Mouse (Mus musculus) spleen, adult 12 weeks (tissue): Measurements from ENCODE around the gene Hdgf.

Source experiments
- DNase-seq: peaks from one replicate; pipeline ENCODE4 v3.0.0; 2022; ENCODE audit warnings: low spot score

Hdgf gene

DNA sequence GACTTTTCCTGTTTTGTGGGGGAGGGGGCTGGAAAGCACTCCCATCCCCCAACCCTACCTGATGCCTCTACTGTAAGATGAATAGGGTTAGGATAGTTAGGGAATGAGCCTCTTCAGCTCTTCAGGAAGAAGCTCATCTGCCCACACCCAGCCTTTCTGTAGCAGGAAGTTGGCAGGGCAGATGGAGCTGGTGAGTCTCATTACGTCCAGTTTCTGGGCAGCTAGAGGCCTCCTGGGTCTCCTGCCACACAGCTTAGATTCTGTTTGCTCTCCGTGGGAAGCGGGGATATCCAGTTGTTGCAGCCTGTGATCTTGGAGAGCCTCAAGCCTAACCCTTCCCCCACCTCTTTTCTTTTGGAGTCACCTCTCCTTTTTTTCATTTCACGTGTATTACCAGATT is 3.8 kb downstream of the Hdgf start:
- no peak for DNase-seq

DNA sequence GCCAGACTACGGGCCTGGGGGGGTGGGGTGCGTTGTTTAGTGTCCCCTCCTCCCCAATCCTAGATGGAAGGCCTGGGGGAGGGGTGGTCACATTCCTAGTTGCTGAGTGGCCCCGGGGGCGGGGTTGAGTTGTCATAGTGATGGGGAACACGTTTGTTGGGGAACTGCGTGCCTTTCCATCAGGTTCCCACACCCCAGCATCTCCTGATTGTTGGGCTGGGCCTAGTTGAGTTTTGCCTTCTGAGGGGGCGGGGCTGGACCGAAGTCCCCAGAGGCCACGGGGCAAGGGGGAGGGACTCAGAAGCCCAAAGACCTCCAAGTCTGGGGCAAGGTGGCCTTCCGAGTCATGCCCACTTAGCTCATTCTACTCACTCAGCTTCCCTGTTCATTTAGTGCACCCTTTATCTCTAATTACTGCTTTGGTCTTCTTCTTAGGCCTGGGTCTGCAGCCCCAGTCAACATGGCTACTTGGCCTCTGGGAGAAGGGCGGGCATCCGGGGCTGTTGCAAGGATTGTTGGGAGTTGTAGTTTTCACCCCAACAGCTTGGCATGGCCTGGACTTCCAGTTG is 4.5 kb downstream of the Hdgf start:
- DNase-seq, result no peak

DNA sequence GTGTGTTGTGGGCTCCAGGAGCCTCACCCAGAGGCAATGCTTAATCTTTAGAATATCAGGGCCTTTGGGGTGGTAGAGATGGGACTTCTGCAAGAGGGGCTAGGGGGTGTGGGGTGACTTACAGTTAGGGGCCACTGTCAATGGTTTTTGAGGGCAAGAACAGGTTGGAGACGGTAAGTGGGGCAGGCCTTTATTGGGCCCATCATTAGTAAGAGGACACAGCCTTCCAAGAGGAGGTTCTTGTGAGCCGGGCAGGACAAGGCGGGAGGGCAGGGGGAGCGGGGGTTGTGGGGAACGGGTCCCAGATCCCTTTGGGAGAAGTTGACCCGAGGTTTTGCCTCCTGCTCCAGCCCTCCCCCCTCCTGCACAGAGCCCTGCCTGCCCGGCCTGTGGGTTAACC is 7.4 kb downstream of the Hdgf start:
- DNase-seq, result no peak

DNA sequence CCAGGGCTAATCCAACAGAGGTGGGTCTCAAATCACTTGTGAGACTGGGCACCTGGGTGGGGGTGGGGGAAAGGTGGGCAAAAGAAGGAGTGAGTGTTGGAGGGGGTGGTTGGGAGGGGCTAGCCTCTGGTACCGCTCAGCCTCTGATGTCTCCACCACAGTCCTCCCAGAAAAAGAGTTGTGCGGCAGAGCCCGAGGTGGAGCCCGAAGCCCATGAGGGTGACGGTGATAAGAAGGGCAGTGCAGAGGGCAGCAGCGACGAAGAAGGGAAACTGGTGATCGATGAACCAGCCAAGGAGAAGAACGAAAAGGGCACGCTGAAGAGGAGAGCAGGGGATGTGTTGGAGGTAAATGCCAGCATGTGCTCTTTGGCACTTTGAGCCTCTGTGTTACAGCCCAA is 7.8 kb downstream of the Hdgf start:
- no peak for DNase-seq

DNA sequence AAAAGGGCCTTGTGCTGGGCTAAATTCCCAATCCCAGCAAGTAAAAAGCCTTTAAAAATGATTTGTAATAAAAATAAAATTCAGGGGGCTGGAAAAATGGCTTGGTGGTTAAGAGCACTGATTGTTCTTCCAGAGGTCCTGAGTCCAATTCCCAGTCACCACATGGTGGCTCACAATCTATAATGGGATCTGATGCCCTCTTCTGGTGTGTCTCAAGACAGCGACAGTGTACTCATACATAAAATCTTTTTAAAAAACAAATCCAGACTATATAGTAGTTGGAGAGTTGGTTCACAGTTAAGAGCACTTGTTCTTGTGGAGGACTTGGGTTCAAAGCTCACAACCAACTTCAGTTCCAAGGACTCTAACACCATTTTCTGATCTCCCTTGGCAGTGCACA is 10.9 kb downstream of the Hdgf start:
- DNase-seq, result no peak

DNA sequence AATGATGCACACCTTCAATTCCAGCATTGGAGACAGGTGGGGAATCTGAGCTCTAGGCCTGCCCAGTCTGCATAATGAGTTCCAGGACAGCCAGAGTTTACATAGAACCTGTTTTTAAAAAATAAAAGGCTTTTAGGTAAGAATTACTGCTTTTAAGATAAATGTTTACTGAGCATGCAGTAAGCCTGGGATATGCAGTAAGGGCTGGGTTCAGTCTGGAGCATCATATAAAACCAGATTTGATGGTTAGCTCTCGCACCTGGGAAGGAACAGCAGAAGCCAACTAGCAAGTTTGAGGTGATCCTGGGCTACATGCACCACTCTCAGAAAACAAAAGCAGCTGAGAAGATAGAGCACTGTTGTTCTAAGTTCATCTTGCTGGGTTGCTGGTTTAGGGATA is 12.4 kb downstream of the Hdgf start:
- no peak for DNase-seq

DNA sequence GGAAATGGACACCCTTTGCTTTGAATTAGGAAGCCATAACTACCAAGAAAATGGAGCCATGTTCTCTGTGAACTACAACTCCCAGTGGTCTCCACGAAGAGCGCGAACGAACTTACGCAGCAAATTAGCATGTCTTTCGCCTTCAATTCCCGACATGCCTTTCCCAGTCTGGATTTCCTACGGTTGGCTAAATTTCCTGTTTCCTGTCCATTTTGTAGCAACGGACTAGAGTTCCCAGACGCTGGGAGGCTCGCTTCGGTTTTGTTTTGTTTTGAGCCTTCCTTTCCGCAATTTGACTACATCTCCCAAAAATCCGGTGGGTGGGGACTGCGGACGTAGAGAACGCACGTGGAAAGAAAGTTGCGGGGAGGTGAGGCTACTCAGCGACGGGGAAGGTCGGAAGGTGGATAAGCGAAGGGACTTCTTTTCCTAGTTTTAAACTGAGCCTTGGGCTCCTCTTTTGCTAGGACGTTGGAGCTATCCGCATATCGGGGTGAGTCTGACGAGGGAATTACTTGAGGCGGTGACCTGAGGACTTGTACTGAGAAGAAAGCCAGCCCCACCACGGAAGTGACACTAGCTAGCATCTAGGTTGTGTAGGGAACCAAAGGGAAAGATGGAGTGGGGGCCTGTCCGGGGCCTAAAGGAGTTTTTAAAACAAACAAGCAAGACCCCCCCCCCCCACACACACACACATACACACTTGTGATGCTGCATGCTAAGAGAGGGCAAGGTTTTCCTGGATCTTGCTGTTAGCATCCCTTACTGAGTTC is 13.4 kb downstream of the Hdgf start, which contains the start of gene Mrpl24:
Mrpl24 (plus strand) TSS at position 171 of the 773 bp plus-strand sequence.
- peak; percentile 61 for DNase-seq

DNA sequence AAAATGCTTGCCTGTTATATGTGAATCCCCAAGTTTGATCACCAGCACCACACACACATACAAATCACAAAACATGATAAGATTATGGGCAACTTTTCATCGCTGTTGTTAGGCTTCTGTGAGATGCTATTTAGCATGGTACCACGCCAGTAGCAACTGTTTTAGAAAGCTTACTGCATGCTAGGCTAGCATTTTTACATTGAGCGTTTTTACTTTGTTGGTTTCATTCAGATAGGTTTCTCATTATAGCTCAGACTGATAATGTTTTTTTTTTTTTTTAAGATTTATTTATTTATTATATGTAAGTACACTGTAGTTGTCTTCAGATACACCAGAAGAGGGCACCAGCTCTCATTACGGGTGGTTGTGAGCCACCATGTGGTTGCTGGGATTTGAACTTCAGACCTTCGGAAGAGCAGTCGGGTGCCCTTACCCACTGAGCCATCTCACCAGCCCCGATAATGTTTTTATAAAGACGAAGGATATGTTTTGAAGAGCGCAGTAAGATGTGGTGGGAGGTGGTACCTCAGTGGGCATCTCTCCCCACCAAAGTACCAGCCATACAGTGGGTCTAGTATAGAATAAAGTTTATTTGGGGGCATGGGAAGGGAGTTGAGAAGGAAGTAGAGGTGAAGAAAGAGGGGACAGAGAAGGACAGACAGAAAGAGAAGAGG is 14.3 kb downstream of the Hdgf start:
- DNase-seq, result no peak

DNA sequence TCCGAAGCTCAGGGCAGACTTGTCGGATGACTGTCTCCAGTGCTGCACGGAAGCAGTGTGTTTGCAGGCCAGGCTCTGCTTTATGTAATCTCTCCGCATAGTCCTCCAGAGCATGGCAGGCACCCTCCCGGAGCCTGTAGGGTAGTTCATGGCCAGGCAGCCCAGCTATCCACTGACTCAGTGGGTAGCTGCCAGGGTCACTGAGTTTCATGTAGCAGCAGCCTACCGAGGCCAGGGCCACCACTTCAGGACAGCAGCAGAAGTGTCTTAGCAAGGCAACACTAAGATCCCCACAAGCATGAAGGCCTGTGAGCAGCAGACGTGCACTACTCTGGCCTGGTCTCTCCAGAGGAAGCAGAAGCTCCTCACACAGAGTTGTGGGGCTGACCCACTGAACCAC is 18.9 kb downstream of the Hdgf start:
- DNase-seq, result no peak

DNA sequence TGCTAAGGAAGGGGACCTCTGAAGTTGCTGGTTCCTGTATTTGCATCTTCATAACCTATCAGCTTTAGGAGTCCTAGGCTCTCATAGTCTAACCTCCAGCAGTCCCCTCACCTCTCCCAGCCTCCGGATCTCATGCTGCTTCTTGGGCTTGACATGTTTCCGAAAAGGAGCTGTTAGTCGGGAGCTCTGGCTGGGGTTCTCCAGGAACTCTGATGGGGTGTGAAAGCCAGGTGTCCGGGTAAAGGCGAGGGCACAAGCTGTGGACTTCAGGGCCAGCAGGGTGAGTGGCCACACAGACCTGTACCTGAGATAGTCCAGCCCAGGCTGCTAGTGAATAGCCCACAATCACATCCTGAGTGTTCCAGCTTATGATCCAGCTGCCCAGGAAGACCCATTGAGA is 21.3 kb downstream of the Hdgf start:
- DNase-seq, result no peak

DNA sequence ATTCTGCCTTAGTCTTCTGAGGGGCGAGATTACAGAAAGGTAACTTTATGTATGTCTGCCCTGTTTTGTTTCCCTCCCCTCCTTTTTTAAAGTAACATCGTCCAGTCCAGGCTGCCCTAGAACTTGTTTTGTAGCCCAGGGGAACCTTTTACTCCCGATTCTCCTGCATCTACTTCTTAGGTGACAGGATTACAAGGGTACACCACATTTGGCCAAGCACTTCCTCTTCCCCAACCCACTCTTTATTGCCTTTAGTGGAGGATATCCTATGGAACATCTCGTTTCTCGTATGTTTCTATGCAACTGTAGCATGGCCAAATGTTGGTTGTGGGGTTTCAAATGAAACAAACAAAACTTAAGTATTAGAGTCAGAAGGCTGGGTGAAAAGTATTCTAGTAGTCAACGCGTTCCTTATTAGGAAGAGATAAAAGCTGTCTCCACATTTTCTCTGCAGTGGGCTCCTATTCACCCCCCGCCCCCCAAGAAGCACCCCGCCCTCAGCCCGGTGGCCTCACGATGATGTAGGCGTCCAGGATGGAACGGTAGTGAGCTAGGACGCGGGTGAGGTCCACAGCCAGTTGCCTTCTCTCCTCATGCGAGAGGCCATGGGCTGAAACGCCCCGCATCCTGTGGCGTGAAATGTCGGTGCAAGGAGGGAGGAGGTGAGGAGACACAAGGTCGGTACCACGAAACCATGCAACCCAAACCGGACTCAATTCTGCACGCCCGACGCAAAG is 23.4 kb downstream of the Hdgf start:
- DNase-seq, result no peak

DNA sequence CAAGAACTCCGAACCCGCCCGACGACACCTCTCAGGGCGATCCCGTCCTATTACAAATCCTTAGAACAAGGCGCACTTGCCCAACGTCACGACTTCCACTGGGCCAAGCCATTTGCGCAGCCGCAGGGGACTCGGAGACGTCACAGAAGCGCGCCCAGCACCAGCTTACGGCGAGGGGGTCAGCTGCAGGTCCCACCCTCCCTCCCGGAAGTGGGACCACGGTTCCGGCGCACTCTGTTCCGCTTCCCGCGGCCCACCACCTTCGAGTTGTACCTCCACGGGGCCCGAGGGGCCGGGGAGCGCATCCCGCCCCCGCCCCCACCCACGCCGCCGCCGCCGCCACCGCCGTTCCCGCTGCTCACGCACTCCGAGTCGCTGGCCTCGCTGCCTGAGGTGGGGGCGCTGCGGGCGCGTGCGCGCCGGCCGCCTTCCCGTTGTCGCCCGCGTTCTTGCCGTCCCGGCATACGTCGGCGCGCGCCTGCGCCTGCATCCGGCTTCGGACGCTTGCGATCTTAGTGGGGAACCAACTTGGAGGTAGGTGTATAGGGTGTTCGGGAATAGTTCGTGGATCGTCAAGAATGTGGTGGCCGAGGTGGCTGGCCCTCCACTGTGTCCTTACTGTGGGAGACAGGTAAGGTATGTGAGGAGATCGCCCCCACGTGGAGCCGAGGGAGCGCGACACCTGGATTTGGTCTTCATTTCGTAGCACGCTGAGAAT is 24.1 kb downstream of the Hdgf start, which contains the start of the genes Isg20l2 and Rrnad1:
Isg20l2 (plus strand) TSS at position 237 of the 718 bp plus-strand sequence.
Rrnad1 (minus strand) TSS at position 640 of the 718 bp plus-strand sequence.
- DNase-seq, result peak; percentile 83

DNA sequence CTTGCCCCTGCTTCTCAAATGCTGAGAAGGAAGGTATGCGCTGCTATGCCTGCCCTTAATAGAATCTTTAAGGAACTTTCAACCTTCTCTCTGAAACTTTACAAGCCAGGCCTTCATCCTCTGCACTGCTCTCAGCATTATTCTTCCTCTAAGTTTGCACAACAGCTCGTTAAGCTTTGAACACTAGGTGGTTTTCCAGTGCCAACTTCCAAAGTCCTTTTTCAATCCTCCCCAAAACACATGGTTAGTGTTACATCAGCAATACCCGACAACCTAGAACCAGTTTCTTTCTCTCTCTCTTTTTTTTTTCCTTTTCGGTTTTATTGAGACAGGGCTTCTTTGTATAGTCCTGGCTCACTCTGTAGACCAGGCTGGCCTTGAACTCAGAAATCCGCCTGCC is 27.9 kb downstream of the Hdgf start:
- no peak for DNase-seq

DNA sequence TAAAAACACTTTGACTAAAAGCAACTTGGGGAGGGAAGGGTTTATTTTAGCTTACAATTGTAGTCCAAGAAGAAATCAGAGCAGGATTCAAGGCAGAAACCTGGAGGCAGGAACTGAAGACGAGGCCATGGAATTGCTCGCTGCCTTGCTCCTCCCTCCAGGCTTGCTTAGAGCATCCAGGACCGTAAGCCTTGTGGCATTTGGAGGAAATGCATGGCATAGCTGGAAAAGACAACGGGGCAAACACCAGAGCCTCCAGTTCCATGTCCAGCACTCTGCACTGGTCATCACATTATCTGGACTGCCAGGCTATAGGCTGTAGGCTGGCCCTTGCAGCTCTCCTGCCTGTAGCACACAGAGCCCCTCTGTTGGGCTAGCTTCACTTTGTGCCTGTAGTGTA is 28.4 kb downstream of the Hdgf start:
- DNase-seq, result no peak

DNA sequence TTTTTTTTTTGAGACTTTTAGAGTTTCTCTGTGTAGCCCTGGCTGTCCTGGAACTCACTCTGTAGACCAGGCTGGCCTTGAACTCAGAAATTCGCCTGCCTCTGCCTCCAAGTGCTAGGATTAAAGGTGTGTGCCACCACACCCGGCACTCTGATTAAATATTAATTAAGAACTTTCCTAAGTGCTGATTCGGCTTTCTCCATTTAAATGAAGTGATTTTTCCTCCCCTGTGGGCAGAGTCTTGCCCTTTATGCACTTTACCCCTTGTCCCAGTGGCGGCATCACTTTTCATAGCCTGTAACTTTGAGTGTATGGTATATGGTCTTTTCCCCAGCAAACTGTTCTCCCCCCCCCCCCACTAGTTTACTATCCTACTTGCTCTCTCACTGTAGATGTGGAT is 29.1 kb downstream of the Hdgf start:
- DNase-seq, result no peak

DNA sequence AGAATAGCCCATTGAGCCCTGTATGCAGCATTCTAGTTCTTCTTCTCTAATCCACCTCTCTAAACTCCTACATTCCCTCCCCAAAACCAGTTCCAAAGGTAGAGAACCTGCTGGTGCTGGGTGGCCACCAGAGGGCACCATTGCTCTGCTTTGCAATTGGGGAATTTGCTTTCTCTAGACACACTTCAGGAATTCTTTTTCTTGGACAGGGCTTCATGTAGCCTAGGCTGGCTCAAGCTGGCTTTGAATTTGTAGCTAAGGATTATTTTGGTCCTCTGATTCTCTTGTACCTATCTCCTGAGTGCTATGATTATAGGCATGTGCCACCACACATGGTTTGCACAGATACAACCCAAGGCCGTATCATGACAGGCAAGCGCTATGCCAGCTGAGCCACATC is 29.7 kb downstream of the Hdgf start:
- DNase-seq, result peak; percentile 45

DNA sequence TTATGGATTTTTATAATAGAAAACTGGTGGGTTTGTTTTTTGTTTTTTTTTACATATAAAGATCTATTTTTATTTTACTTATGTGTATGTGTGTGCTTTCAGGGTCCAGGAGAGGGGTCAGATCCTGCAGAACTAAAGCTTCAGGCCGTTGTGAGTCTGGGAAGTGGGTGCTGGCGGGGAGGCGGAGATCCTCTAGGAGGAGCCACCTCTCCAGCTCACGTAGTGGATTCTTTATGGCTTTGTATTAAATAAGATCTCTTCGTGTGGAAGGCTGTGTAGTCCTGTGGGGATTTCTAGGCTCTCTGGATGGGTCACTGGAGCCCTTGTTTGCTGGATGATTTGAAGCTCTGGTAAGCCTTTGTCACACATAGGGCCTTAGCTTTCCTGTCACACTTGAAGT is 34.5 kb downstream of the Hdgf start:
- DNase-seq, result no peak

DNA sequence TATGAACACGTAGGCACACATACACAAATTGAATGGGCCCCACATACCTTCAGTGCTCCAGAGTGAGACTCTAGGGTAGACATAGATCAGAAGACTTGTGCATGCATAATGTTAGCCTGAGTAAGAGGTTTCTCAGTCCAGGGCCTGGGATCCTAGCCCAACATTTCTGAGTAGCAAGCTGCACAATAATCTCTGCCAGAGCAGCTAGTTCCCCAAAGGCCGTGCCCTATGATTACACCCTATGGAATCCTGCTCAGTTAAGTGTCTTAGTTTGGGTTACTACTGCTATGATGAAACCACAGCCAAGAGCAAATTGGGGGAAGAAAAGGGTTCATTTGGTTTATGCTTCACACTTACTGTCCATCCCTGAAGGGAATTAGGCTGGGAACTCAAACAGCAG is 36.4 kb downstream of the Hdgf start:
- no peak for DNase-seq

DNA sequence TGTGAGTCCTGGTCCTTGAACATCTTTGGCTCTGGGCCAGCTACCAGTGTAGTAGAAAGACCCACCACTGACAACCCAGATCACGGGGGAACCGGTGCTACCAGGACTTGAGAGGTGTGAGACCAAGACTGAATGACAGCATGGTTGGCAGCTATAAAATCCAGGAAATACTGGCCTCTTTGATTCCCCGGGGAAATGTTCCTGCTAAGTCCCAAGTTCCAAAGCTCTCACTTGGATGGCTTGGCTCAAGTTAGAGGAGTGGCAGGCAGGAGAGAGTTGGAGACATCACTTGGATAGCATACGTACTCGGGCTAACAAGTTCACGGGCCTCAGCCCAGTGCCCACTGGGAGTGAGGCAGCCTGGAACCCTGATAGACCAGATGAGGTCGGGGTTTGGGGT is 37.5 kb downstream of the Hdgf start:
- no peak for DNase-seq

DNA sequence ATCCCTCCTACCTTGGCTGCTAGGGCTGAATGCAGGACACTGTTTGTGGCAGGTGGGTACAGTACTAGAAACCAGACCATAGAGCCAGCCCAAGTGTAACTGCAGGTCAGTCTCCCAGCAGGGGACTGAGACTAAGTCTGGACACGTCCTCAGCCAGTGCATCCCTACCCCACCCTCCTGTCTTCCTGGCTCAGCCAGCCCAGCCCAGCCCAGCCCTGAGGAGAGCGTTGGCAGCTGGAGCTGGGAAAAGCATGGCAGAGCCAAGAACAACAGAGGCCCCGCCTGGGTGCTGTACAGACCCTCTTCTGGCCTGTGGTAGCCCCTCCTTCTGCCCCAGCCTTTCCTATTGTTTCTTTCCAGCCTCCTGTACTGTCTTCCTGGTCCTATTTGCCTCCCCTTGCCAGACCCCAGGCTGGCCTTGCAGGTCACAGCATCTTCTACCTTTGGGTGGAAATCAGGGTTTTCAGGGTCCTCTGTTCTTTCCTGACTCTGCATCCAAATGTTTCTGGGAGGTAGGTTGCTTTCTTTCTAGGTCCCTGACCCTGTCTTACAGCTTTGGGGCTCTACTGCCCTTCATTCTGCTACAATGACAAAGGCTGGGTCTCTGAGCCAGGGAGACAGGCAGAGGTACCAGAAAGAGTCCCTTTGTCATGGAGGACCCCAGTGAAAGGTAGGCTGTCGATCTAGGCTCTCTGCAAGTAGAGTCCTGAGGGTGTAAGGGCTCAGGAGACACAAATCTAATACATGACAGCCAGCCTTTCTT is 38.9 kb downstream of the Hdgf start:
- no peak for DNase-seq
